Mouse (Mus musculus) stomach, postnatal 0 days (tissue): ENCODE measurements around the gene Hapln2.

Experiments
- CTCF ChIP-seq: IDR thresholded peaks from 2 replicates; pipeline ENCODE4 v1.5.1; 2016; ENCODE audit warnings: antibody characterized with exemption, low read depth, mild to moderate bottlenecking, moderate library complexity
- EP300 ChIP-seq: optimal IDR thresholded peaks from 2 replicates; pipeline ENCODE3; 2016; ENCODE audit warnings: antibody characterized with exemption

GRCm38 (mm10) chr3:88074766-88075165, 47.4 kb upstream of the Hapln2 start:
- TF ChIP-seq CTCF: no peak
- TF ChIP-seq EP300: no peak
